Mouse (Mus musculus): ENCODE measurements around the gene Obp2a. TPM values are rescaled to one million over a fixed set of nuclear protein-coding genes. Genes with fewer than 3 reads are reported as not detected.
"Not testable (repeated sequence)": the region's sequence is repeated elsewhere in the genome, so short reads cannot be mapped to it uniquely, and the experiment has no call there.

Obp2a gene
- polyA plus RNA-seq, 1 experiment, result not detected

GRCm38 (mm10) chr2:25679559-25679958 lies 20.3 kb upstream of the Obp2a start:
- DNase-seq (ENCODE audit: low read depth), result no peak
- TF ChIP-seq CTCF (IDR thresholded peaks at IDR 0.05; ENCODE audit: borderline replicate concordance, extremely low read depth, insufficient read depth, insufficient read length) (no peak), POLR2A (IDR thresholded peaks at IDR 0.05; ENCODE audit: borderline replicate concordance, extremely low read depth, insufficient read depth, insufficient read length, poor library complexity, severe bottlenecking) (no peak)

- TF ChIP-seq POLR2A (IDR thresholded peaks at IDR 0.05; ENCODE audit: borderline replicate concordance, extremely low read depth, insufficient read depth, insufficient read length, poor library complexity, severe bottlenecking) (no peak), CTCF (IDR thresholded peaks at IDR 0.05; ENCODE audit: borderline replicate concordance, extremely low read depth, insufficient read depth, insufficient read length) (no peak)
- DNase-seq (ENCODE audit: low read depth), result no peak
Measured at GRCm38 (mm10) chr2:25682426-25682825, 17.4 kb upstream of the Obp2a start, which contains the start of gene Lcn10. Lcn10 (plus strand) TSS chr2:25682726.

- TF ChIP-seq POLR2A (IDR thresholded peaks at IDR 0.05; ENCODE audit: borderline replicate concordance, extremely low read depth, insufficient read depth, insufficient read length, poor library complexity, severe bottlenecking), result no peak
- TF ChIP-seq CTCF (IDR thresholded peaks at IDR 0.05; ENCODE audit: borderline replicate concordance, extremely low read depth, insufficient read depth, insufficient read length), result no peak
Measured at GRCm38 (mm10) chr2:25686941-25687340, 12.9 kb upstream of the Obp2a start.

DNA sequence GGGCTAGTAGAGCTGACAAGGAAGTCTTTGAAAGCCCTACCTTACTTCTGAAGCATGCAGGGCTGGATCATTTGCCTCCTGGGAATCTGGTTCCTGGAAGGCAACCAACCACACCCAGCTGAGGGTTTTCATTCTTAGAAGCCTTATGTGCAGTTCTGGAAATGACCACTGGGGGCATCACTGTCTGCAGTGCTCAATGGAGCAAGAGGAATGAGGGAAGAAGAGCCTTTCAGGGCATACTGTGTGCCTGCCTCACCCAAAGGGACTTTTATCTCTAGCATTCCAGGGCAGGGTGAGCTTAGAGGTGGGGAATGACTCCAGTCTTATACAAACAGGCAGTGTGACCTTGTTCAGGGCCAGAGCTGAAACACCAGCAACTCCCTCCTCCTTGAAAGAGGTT lies 5.2 kb upstream of the Obp2a start:
- TF ChIP-seq CTCF (IDR thresholded peaks at IDR 0.05; ENCODE audit: borderline replicate concordance, extremely low read depth, insufficient read depth, insufficient read length), result peak; percentile 77
- TF ChIP-seq POLR2A (IDR thresholded peaks at IDR 0.05; ENCODE audit: borderline replicate concordance, extremely low read depth, insufficient read depth, insufficient read length, poor library complexity, severe bottlenecking), result no peak
- peak; percentile 56 for DNase-seq (ENCODE audit: low read depth)

More at GRCm38 (mm10) chr2:25686941-25687340, 12.9 kb upstream of the Obp2a start:
- DNase-seq (ENCODE audit: low read depth), result no peak

- DNase-seq (ENCODE audit: low read depth), result no peak
- TF ChIP-seq CTCF (IDR thresholded peaks at IDR 0.05; ENCODE audit: borderline replicate concordance, extremely low read depth, insufficient read depth, insufficient read length) (no peak), POLR2A (IDR thresholded peaks at IDR 0.05; ENCODE audit: borderline replicate concordance, extremely low read depth, insufficient read depth, insufficient read length, poor library complexity, severe bottlenecking) (no peak)
Measured at GRCm38 (mm10) chr2:25696951-25697350, 2.9 kb upstream of the Obp2a start.

GRCm38 (mm10) chr2:25698696-25699095 lies 1.1 kb upstream of the Obp2a start:
- no peak for TF ChIP-seq POLR2A (IDR thresholded peaks at IDR 0.05; ENCODE audit: borderline replicate concordance, extremely low read depth, insufficient read depth, insufficient read length, poor library complexity, severe bottlenecking)
- no peak for TF ChIP-seq CTCF (IDR thresholded peaks at IDR 0.05; ENCODE audit: borderline replicate concordance, extremely low read depth, insufficient read depth, insufficient read length)
- DNase-seq (ENCODE audit: low read depth), result no peak

- no peak for DNase-seq (ENCODE audit: low read depth)
- TF ChIP-seq CTCF (IDR thresholded peaks at IDR 0.05; ENCODE audit: borderline replicate concordance, extremely low read depth, insufficient read depth, insufficient read length) (no peak), POLR2A (IDR thresholded peaks at IDR 0.05; ENCODE audit: borderline replicate concordance, extremely low read depth, insufficient read depth, insufficient read length, poor library complexity, severe bottlenecking) (no peak)
Measured at GRCm38 (mm10) chr2:25701001-25701400, 1.2 kb downstream of the Obp2a start.

DNA sequence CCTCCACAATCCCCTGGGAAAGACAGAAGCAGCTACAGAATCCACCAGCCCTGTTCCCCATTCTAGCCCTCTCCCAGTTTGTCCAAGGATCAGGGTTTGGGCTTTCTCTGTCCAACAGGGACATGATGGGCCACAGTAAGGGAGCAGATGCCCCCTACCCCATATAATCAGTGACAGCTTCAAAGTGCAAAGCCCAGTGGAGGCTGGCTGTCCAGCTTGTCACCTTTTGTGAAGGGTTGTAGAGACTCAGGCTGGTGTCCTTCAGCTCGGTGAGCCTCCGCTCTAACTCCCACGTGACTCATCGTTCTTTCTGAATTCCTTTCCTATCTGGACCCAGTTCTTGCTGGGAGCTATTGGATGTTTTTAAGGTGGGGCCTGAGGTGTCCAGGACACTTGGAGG lies 3.9 kb downstream of the Obp2a start:
- DNase-seq (ENCODE audit: low read depth), result no peak
- TF ChIP-seq CTCF (IDR thresholded peaks at IDR 0.05; ENCODE audit: borderline replicate concordance, extremely low read depth, insufficient read depth, insufficient read length) (no peak), POLR2A (IDR thresholded peaks at IDR 0.05; ENCODE audit: borderline replicate concordance, extremely low read depth, insufficient read depth, insufficient read length, poor library complexity, severe bottlenecking) (no peak)

GRCm38 (mm10) chr2:25706643-25707481 lies 7.0 kb downstream of the Obp2a start, which contains the start of gene Bmyc:
Bmyc (plus strand) TSS chr2:25706739.
- TF ChIP-seq POLR2A (IDR thresholded peaks at IDR 0.05; ENCODE audit: borderline replicate concordance, extremely low read depth, insufficient read depth, insufficient read length, poor library complexity, severe bottlenecking), result peak; percentile 48; the same call in 1 of the 2 replicates
- peak; percentile 65 for TF ChIP-seq CTCF (IDR thresholded peaks at IDR 0.05; ENCODE audit: borderline replicate concordance, extremely low read depth, insufficient read depth, insufficient read length)
- peak; percentile 97 for DNase-seq (ENCODE audit: low read depth)

DNA sequence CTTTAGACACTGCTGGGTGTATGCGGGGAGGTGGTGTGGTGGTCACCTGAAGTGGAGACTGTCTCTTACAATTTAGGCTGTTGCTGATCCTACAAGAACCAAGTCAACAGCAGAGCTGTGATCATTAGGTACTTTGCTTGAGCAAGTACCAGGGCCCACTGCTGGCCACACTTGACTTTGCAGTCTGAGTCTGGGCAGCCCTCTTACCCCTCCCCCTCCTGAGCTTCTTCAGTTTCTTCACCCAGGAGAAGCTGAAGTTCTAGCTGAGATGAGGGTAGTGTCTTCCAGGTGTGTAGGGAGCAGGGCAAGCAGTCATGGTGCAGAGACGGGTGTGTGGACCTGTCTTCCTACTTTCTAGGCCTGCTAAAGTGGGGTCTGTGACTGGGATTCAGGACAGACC lies 8.3 kb downstream of the Obp2a start:
- peak; percentile 36 for DNase-seq (ENCODE audit: low read depth)

DNA sequence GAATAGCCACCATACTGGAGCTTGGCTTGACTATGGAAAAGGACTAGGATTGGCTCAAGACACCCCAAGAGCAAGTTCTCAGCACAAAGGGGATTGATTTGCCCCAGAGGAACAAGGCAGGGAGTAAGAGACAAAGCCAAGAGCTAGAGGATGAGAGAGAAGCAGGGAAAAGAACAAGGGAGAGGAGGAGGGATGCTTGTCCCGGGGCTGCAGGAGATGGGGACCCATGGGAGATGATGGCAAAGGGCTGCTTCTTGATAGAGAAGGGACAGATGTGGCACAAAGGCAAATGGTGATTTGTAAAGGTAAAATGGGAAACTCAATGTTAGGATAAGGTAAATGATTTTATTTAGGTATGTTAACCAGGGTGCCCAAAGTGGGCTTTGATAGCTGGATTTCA lies 9.2 kb downstream of the Obp2a start:
- DNase-seq (ENCODE audit: low read depth), result not testable (repeated sequence)

More for the DNA sequence above, 8.3 kb downstream of the Obp2a start:
- TF ChIP-seq POLR2A (IDR thresholded peaks at IDR 0.05; ENCODE audit: borderline replicate concordance, extremely low read depth, insufficient read depth, insufficient read length, poor library complexity, severe bottlenecking) (no peak), CTCF (IDR thresholded peaks at IDR 0.05; ENCODE audit: borderline replicate concordance, extremely low read depth, insufficient read depth, insufficient read length) (peak; percentile 41; the same call in 1 of the 2 replicates)

GRCm38 (mm10) chr2:25709791-25710190 lies 9.9 kb downstream of the Obp2a start:
- not testable (repeated sequence) for DNase-seq (ENCODE audit: low read depth)

DNA sequence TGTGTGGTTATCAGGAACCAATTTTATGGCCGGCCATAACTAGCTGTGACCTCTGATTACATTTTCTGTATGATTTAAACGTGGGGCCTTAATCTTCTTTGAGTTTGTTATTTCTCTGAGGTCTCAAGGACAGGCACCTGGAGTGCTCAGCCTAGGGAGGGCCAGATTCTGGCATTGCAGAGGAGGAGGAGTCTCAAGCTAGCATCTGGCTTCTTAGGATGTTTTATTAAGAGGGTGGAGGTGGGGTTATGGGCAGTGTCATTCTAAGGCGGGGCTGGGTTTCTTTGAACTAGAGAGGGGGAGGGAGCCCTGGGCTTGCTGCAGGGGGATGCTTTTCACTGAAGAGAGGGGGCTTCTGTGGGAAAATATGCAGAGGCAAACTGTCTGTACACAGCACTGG lies 11.8 kb downstream of the Obp2a start:
- not testable (repeated sequence) for DNase-seq (ENCODE audit: low read depth)

All from brain, embryonic 14.5 days (tissue).